Mouse (Mus musculus) embryo, embryonic 10 days (tissue): ENCODE results near the gene Ankrd34a.
"Not testable (repeated sequence)": the region's sequence is repeated elsewhere in the genome, so short reads cannot be mapped to it uniquely, and the experiment has no call there.

Source experiments
- DNase-seq: peaks from one replicate; pipeline ENCODE4 v3.0.0-alpha.2; 2015; ENCODE audit warnings: low spot score

Ankrd34a gene

GRCm38 (mm10) chr3:96579885-96580454 lies 16.5 kb upstream of the Ankrd34a start:
- peak; percentile 96 for DNase-seq

DNA sequence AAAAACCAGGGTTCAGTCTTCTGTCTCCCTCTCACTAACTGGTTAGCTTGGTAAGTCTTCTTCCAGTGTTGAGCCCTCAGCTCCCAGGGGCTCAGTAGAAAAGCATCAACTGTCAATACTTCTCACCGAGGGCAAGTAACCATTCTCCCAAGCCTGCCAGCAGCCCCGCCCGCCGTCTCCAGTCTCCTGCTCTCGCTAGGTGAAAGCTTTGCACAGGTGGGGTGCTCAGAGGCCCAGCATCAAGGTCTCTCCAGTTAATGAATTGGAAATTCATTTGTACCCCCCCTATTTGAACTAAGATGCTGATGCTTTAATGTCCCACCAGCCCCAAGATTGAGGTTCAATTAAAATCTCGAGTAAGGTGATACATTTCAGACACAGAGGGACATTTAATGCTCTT lies 15.3 kb upstream of the Ankrd34a start:
- no peak for DNase-seq

GRCm38 (mm10) chr3:96581771-96582515 lies 14.5 kb upstream of the Ankrd34a start:
- no peak for DNase-seq

GRCm38 (mm10) chr3:96583386-96583785 lies 13.1 kb upstream of the Ankrd34a start:
- DNase-seq = no peak

DNA sequence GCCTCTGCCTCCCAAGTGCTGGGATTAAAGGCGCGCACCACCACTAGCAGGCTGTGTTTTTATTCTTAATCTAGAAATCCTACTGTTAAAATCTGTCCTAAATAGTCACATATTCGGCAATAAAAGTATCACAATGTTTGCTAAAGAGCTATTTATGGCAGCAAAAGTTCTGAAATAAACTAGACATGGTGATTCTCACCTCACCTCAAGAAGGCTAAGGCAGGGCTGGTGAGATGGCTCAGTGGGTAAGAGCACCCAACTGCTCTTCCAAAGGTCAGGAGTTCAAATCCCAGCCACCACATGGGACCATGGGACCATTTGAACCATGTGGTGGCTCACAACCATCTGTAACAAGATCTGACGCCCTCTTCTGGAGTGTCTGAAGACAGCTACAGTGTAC lies 5.8 kb upstream of the Ankrd34a start:
- DNase-seq = no peak

GRCm38 (mm10) chr3:96593374-96593773 lies 3.1 kb upstream of the Ankrd34a start:
- peak; percentile 57 for DNase-seq

DNA sequence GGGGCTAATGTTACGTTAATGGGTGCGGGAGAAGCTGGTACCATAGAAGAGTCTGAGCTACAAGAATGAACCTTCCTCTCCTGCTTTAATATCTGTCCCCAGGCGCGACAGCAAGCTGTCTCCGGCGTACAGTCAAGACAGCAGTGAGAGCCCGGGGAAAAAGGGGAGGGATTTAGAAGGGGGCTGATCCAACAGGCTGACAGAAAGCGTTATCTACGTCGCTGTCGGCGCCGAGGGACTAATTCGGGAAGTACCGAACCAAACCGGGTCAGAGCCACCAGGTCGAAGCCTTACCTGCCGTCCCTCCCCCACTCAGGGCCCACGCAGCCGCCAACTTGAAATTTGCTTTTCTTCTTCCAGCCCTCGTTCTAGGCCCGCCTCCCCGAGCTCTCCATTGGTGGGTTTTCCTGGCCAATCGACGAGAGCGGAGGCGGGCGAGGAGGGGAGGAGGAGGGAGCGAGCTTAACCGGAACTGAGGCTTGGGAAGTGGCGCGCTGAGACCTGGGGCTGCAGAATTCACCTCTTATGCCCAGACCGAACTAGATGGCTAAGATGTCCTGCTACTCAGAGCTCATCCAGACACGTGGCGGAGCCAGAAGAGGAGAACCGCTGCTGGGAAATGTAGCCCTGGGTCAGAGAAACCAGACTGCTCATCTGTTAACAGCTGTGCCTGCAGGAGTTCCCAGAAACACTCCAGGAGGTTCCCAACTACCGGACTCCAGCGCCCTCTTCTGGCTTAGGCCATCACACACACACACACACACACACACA lies 2.5 kb upstream of the Ankrd34a start, which contains the start of gene Polr3gl:
Gene Polr3gl, minus strand, starts transcription at position 392 of the 771 bp plus-strand sequence.
- peak; percentile 96 for DNase-seq

DNA sequence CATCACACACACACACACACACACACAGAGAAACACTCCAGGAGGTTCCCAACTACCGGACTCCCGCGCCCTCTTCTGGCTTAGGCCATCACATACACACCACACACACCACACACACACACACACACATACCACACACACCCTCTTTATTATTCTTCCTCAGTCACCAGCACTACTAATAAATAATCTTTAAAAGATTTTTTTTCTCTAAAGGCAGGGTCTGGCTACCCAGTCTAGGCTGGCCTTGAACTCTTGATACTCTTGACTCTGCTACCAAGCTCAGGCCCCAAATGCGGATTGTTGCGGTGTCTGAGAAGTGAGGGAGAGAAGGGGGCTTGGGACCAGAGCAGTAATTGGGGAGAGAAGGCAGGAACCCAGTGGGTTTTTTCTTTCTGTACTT lies 1.6 kb upstream of the Ankrd34a start:
- DNase-seq = no peak

DNA sequence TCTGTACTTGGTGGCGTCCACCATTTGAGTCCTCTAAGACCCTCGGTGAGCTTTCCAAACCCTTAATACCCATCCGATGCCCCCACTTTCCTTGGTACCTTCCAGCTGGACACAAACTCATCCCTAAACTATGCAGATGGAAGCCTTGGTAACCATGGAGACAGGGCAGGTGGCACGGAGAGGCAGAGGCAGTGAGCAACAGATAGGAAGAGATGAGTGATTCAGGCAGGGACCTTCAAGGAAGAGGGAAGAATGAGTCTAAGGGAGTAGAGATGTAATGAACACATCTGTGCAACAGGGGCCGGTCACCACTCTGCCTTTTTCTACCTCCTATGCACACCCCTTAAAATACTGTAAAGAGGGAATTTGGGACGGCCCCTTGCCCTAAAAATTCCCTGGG lies 775 bp upstream of the Ankrd34a start:
- no peak for DNase-seq

- no peak for DNase-seq
These were observed 419 bp downstream of the Ankrd34a start for GRCm38 (mm10) chr3:96596855-96597254.

DNA sequence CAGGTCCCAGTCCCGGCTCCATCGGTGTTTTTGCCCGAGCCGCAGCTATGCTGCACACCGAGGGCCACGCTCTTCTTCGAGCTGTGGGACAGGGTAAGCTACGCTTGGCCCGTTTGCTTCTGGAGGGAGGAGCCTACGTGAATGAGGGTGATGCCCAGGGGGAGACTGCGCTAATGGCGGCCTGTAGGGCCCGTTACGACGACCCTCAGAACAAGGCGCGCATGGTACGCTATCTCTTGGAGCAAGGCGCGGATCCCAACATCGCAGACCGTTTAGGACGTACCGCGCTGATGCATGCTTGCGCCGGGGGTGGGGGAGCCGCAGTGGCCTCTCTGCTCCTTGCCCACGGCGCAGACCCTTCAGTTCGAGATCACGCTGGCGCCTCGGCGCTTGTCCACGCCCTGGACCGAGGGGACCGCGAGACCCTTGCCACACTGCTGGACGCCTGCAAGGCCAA lies 1.0 kb downstream of the Ankrd34a start:
- peak; percentile 69 for DNase-seq

DNA sequence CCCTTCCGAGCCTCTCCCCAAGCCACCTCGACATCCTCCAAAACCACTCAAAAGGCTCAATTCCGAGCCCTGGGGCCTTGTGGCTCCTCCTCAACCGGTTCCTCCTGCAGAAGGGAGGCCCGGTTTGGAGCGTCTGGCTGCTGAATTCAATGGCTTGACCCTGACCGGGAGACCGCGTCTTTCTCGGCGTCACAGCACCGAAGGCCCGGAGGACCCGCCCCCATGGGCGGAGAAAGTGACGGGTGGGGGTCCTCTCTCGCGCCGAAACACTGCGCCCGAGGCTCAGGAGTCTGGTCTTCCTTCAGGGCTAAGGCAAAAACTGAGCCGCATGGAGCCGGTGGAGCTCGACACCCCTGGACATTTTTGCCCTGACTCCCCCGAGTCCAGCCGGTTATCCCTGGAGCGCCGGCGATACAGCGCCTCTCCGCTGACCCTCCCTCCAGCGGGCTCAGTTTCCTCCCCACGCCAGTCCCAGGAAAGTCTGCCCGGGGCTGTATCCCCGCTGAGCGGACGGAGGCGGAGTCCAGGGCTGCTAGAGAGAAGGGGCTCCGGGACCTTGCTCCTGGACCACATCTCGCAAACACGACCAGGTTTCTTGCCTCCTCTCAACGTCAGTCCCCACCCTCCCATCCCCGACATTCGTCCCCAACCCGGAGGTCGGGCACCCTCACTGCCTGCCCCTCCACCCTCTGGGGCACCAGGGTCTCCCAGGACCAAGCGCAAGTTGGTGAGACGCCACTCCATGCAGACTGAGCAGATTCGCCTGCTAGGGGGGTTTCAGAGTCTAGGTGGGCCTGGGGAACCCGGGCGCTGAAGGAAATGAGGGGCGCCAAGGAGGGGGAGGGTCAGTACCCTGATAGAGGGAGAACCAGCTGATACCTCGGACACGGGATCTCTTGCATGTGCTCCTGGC lies 2.0 kb downstream of the Ankrd34a start:
- peak; percentile 79 for DNase-seq

DNA sequence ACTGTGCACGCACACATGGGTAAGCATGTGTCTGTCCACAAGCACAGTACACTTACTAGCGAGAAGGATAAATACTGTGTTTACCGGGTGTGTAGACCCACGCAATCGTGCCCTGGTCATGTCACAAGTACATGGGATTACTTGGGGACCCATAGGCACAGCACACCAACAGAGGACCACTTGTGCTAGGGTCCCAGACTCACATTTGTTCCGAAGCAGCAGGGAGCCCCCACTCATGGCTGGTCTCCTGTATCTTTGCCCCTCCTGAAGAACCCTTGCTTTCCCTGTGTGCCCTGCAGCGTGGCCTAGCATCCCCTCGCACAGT lies 2.6 kb downstream of the Ankrd34a start:
- no peak for DNase-seq

DNA sequence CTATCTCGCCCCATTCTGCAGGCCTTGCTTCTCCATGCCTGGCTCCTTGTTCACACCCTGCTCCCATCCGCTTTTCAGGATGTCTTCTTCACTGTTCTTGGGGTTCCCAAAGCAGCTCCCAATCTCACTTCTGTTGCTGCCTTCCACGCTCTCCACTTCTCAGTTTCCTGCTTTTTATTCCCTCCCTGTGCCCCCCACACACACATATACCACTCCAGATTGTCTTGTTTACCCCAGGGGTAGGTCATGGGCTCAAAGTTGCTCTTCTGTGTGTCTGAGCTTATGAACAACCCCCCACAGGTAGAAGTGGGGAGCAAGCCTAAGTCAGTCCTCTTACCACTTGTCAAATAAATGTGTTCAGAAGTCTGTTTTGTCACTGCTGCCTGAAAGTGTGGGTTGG lies 3.0 kb downstream of the Ankrd34a start:
- DNase-seq = no peak

GRCm38 (mm10) chr3:96600639-96601250 lies 4.3 kb downstream of the Ankrd34a start, which contains the start of gene Lix1l:
TSS of gene Lix1l (plus strand) at chr3:96601149.
- DNase-seq = peak; percentile 98

- peak; percentile 76 for DNase-seq
These were observed 4.9 kb downstream of the Ankrd34a start for GRCm38 (mm10) chr3:96601251-96601787.

DNA sequence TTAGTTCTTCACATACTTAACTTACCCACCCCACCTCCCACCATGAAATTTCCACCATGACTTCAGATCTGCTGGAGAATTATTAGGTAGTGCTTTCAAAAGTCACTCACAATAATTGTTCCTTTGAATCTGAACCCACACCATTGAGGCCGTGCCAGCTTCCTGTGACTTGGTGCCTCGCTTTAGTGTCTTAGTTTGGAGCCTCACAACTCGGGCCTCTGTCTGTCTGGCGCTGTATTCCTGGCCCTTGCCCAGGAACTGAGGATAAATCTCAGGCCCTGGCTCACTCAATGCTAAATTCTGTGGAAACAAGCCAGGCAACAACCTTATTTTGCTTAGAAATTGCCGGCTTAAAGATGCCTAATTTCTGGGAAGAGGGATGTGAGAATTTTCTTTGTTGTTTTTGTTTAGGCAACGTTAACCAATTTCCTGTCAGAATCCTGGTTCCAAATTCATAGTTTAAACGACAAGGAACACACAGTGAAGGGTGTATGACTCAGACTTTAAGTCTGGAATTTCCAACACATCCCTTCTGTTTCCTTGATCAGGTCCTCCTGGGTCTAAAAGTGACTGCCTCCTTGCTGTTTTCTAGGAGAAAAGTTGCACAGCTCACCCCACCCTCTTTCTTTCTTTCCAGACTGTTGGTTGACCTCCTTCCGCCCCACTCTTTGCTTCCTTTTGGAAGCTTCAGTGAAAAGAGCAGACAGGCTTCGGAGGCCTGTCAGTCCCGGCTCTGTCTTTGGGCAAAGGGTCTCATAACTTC lies 5.7 kb downstream of the Ankrd34a start:
- peak; percentile 26 for DNase-seq

- no peak for DNase-seq
These were observed 6.3 kb downstream of the Ankrd34a start for GRCm38 (mm10) chr3:96602704-96603084.

DNA sequence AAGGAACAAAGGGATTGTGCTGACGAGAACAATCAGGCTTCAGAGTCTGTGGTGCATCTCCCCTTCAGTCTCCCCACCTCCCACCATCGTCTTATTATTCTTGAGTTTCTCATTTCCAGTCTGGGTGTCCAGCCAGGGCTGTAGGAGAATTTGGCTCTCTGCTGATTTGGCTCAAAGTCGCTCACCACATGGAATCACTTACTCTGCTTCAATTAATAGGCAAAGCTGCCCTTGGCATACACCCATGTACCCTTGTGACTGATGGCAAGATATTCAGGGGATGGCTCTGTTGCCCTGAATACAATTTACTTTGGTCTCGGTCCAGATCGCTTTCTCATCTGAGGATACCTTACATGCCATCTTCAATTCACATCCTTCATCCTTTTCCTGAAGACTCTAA lies 6.9 kb downstream of the Ankrd34a start:
- no peak for DNase-seq

GRCm38 (mm10) chr3:96606007-96606406 lies 9.6 kb downstream of the Ankrd34a start:
- not testable (repeated sequence) for DNase-seq
